Mouse (Mus musculus) ES-E14 (cell line): ENCODE measurements around the gene B4galnt1. TPM values are rescaled to one million over a fixed set of nuclear protein-coding genes. Genes with fewer than 3 reads are reported as not detected.
A peak's percentile ranks its signal among the peaks of the same experiment; 100 is the strongest.

Experiments
- DNase-seq: peaks from one replicate; pipeline ENCODE4 v3.0.0-alpha.2; 2013; ENCODE audit warnings: low read depth, low spot score
- H3K27ac ChIP-seq: 2 replicates; pipeline ENCODE4 v1.5.1; 2012; ENCODE audit warnings: low read depth, mild to moderate bottlenecking, low read length, moderate library complexity, mixed read lengths; ENCODE audit not compliant: poor library complexity, insufficient read depth, severe bottlenecking
- H3K36me3 ChIP-seq: 2 replicates; pipeline ENCODE4 v1.6.1; 2012; ENCODE audit warnings: mild to moderate bottlenecking, low read length, moderate library complexity, mixed read lengths; ENCODE audit not compliant: control insufficient read depth, poor library complexity, insufficient read depth, severe bottlenecking
- H3K4me1 ChIP-seq, 2 experiments: fragments of 150-350 bp in 1 of 2; sonication (generic) in 1 of 2; 2 replicates each; pipeline ENCODE4 v1.6.1; 2012; ENCODE audit warnings: low read length in 2 of 2, mild to moderate bottlenecking in 1 of 2, mixed read lengths in 1 of 2; ENCODE audit not compliant: control insufficient read depth in 2 of 2, insufficient read depth in 2 of 2, poor library complexity in 1 of 2
- H3K4me3 ChIP-seq, 2 experiments: fragments of 150-350 bp in 1 of 2; sonication (generic) in 1 of 2; 2 replicates each; pipeline ENCODE4 v1.5.1; 2012; ENCODE audit warnings: low read length in 2 of 2, low read depth in 1 of 2, mild to moderate bottlenecking in 1 of 2, mixed read lengths in 1 of 2; ENCODE audit not compliant: insufficient read depth in 1 of 2, poor library complexity in 1 of 2, severe bottlenecking in 1 of 2
- H3K9ac ChIP-seq: 2 replicates; pipeline ENCODE4 v1.6.1; 2012; ENCODE audit warnings: low read depth, mild to moderate bottlenecking, low read length, mixed read lengths; ENCODE audit not compliant: poor library complexity, insufficient read depth, severe bottlenecking
- H3K9me3 ChIP-seq: fragments of 150-350 bp; sonication (generic); 2 replicates; pipeline ENCODE4 v1.6.1; 2012; ENCODE audit warnings: low read depth, mild to moderate bottlenecking, low read length; ENCODE audit not compliant: control insufficient read depth, insufficient read depth
- CHD2 ChIP-seq: IDR thresholded peaks from 2 replicates; pipeline ENCODE4 v1.6.1; 2014; ENCODE audit warnings: mild to moderate bottlenecking, low read depth, low read length, inconsistent platforms
- HCFC1 ChIP-seq: IDR thresholded peaks from 2 replicates; pipeline ENCODE4 v1.6.1; 2012; ENCODE audit warnings: low read length, inconsistent platforms, borderline replicate concordance; ENCODE audit not compliant: insufficient read depth
- MAFK ChIP-seq: IDR thresholded peaks from 2 replicates; pipeline ENCODE4 v1.6.1; 2014; ENCODE audit warnings: mild to moderate bottlenecking, low read depth, low read length, inconsistent platforms; ENCODE audit not compliant: insufficient read depth
- ZC3H11A ChIP-seq: IDR thresholded peaks from 2 replicates; pipeline ENCODE4 v1.6.1; 2012; ENCODE audit warnings: low read depth, mild to moderate bottlenecking, inconsistent platforms, low read length, borderline replicate concordance
- ZNF384 ChIP-seq: IDR thresholded peaks from 2 replicates; pipeline ENCODE4 v1.6.1; 2012; ENCODE audit warnings: low read depth, low read length, inconsistent platforms
- in situ Hi-C, 2 experiments: fragments of 600-800 bp; cut with MboI; formaldehyde crosslinking; loops; one replicate each; pipeline ENCODE4 v1.15.1; 2025; ENCODE audit warnings: low sequenced_read_pairs in 2 of 2, inconsistent platforms in 1 of 2; ENCODE audit not compliant: unreplicated experiment in 2 of 2
- total RNA-seq: library from RNA; depleted of rRNA; stranded (reverse); fragments of 300-350 nt; gene quantifications from 2 replicates; pipeline ENCODE4 v1.2.3, GENCODE M21; 2012

The B4galnt1 gene
- total RNA-seq, 1 experiment, result 4.5 TPM

- Histone ChIP-seq H3K4me1 (peaks cover 5 to 22% of the 10 kb centered on the region in 2 experiments), H3K27ac (no peak overlapping the region), H3K4me3 (peak overlapping the region in 1 of 2 experiments; percentile 62; a peak in 1 of 4 replicates), H3K36me3 (no peaks in the 10 kb centered on the region), H3K9me3 (no peaks in the 10 kb centered on the region), H3K9ac (no peak overlapping the region; the same call in 1 of the 2 replicates)
- DNase-seq, result no peak
- TF ChIP-seq MAFK, result no peak
- no peak for TF ChIP-seq HCFC1
- TF ChIP-seq CHD2, result no peak
- TF ChIP-seq ZNF384, result no peak
- TF ChIP-seq ZC3H11A, result no peak
- in situ Hi-C loops, result no loop called here
These were observed 12.2 kb downstream of the B4galnt1 start for GRCm38 (mm10) chr10:127177235-127177634.

GRCm38 (mm10) chr10:127177719-127178118 lies 12.7 kb downstream of the B4galnt1 start:
- H3K36me3 ChIP-seq, result no peaks in the 10 kb centered on the region
- in situ Hi-C loops, result no loop called here
- no peak overlapping the region; the same call in 1 of the 2 replicates for H3K9ac ChIP-seq
- no peaks in the 10 kb centered on the region for H3K9me3 ChIP-seq
- H3K27ac ChIP-seq, result no peak overlapping the region
- H3K4me3 ChIP-seq, result peak overlapping the region; percentile 30 to 47; a peak in 3 of 4 replicates
- no peak for TF ChIP-seq CHD2
- TF ChIP-seq MAFK, result no peak
- no peak for TF ChIP-seq HCFC1
- no peak for TF ChIP-seq ZC3H11A
- TF ChIP-seq ZNF384, result no peak
- DNase-seq, result peak; percentile 93
- H3K4me1 ChIP-seq, result peaks cover 5 to 22% of the 10 kb centered on the region in 2 experiments

- Histone ChIP-seq H3K4me1 (peaks cover 5 to 27% of the 10 kb centered on the region in 2 experiments), H3K36me3 (no peaks in the 10 kb centered on the region; the same call in 1 of the 2 replicates), H3K9ac (no peak overlapping the region), H3K4me3 (peak overlapping the region; percentile 30 to 47; a peak in 2 of 4 replicates), H3K27ac (no peak overlapping the region), H3K9me3 (no peaks in the 10 kb centered on the region)
- TF ChIP-seq HCFC1 (no peak), ZNF384 (no peak), ZC3H11A (no peak), MAFK (no peak), CHD2 (no peak)
- no peak for DNase-seq
- in situ Hi-C loops, result no loop called here
These were observed 13.4 kb downstream of the B4galnt1 start for GRCm38 (mm10) chr10:127178286-127179027.

DNA sequence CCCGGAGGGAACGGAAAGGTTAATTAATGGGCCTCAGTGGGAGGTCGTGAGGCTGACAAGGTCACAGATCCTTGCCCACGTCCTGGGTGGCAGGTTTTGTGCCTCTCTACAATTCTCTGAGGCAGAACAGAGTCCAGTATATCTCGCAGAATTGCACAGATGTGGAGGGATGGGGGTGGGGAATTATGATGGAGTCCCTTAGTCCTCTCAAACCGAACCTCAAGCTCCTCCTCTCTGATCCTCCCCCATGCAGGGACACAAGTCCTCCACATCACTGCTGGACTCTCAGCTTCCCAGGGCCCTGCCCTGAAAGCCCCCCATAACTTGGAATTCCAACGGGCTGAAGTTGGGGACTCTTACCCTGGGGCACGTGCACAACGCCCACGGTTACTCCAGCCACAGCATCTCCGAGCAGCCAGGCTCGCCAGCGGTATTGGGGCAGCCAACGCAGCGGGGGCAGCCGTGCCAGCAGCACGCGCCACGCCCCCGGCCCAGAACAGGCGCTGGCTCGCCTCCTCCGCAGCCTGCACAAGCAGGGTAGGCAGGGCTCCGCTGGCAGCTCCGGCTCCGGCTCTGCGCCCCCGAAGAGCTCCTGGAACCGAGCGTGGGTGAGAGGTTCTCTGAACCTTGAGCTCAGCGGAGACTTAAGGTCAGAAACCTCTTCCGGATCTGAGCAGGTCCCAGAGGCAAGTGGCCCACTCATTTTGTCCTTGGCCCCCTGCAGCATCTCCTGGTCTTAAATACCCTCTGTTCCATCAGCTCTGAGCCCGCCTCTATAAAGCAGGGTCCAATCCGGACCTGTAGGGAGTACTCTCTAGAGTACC lies 15.1 kb downstream of the B4galnt1 start, which contains the start of gene Slc26a10:
Gene Slc26a10, minus strand, starts transcription at position 775 of the 824 bp plus-strand sequence.
- peak within 1 kb of the TSS; percentile 23 for H3K9ac ChIP-seq
- H3K27ac ChIP-seq, result no peak within 1 kb of the TSS
- in situ Hi-C loops, result no loop called here
- TF ChIP-seq ZNF384, result no peak
- no peak for TF ChIP-seq HCFC1
- TF ChIP-seq CHD2, result no peak
- TF ChIP-seq MAFK, result no peak
- TF ChIP-seq ZC3H11A, result no peak
- DNase-seq, result no peak
- peaks cover 5 to 36% of the 10 kb centered on the region in 2 experiments for H3K4me1 ChIP-seq
- H3K36me3 ChIP-seq, result peaks cover 5% of the 10 kb centered on the region; the same call in 1 of the 2 replicates
- no peaks in the 10 kb centered on the region for H3K9me3 ChIP-seq
- H3K4me3 ChIP-seq, result peak within 1 kb of the TSS; percentile 34 to 46
